In genomic region chr12:69891721-69892120, GRCm38 (mm10) we compare ENCODE assay signal across 7 mouse cellular contexts. TPM values are rescaled to one million over a fixed set of nuclear protein-coding genes. Genes with fewer than 3 reads are reported as not detected.
DNase-seq lines count a peak whose midpoint lies in the region; ATAC-seq lines count a peak whose summit lies in the region.

No protein-coding gene starts in this region.

- DNase-seq in forebrain, embryonic 11.5 days (ENCODE audit: low spot score), result no peak
- no peak for DNase-seq in right cerebral cortex, postnatal 25 days
- no peak for DNase-seq in thymus, postnatal 36 days

- H3K27ac ChIP-seq in forebrain, embryonic 11.5 days (ENCODE audit: low read depth, low read length), result no peak overlapping the region
- 0 out of 2 replicates have a peak overlapping the region, but pooled peaks have one; percentile 93 for H3K27ac ChIP-seq in limb, embryonic 13.5 days
- H3K27ac ChIP-seq in stomach, embryonic 15.5 days, result no peak overlapping the region; the same call in 1 of the 2 replicates

- ATAC-seq in megakaryocyte, adult 5-6 weeks (ENCODE audit: poor library complexity, severe bottlenecking), result no peak
- ATAC-seq in forebrain, embryonic 11.5 days (replicated peaks; ENCODE audit: low FRiP score), result no peak
- no peak for ATAC-seq in limb, embryonic 13.5 days (ENCODE audit: low FRiP score, low read depth)
- ATAC-seq in stomach, embryonic 15.5 days (ENCODE audit: insufficient read depth, low FRiP score, low read depth), result no peak

- H3K4me2 ChIP-seq in forebrain, embryonic 11.5 days (ENCODE audit: low read depth, low read length, severe bottlenecking), result peak overlapping the region; percentile 70
- peak overlapping the region; percentile 76 for H3K4me2 ChIP-seq in limb, embryonic 13.5 days (replicated peaks)
- peak overlapping the region; percentile 65 for H3K4me2 ChIP-seq in stomach, embryonic 15.5 days

- H3K9ac ChIP-seq in forebrain, embryonic 11.5 days (ENCODE audit: low read length), result peak overlapping the region; percentile 93
- H3K9ac ChIP-seq in limb, embryonic 13.5 days, result peak overlapping the region; percentile 96
- H3K9ac ChIP-seq in stomach, embryonic 15.5 days, result peak overlapping the region; percentile 93; the same call in 1 of the 2 replicates

- H3K9me3 ChIP-seq in megakaryocyte, embryonic 14.5 days, result peaks cover under 1% of the 10 kb centered on the region; the same call in 1 of the 2 replicates
- H3K9me3 ChIP-seq in forebrain, embryonic 11.5 days (ENCODE audit: control insufficient read depth, low read length), result no peaks in the 10 kb centered on the region
- H3K9me3 ChIP-seq in limb, embryonic 13.5 days, result no peaks in the 10 kb centered on the region
- no peaks in the 10 kb centered on the region for H3K9me3 ChIP-seq in stomach, embryonic 15.5 days

- H3K4me1 ChIP-seq in megakaryocyte, embryonic 14.5 days, result peaks cover 28% of the 10 kb centered on the region
- H3K4me1 ChIP-seq in forebrain, embryonic 11.5 days (replicated peaks; ENCODE audit: control insufficient read depth, insufficient read depth, low read length), result peaks cover 7% of the 10 kb centered on the region
- H3K4me1 ChIP-seq in limb, embryonic 13.5 days, result peaks cover 51% of the 10 kb centered on the region
- peaks cover 24% of the 10 kb centered on the region for H3K4me1 ChIP-seq in stomach, embryonic 15.5 days

- 47% methylated on average over 3 of the region's 3 CpGs for WGBS in forebrain, embryonic 11.5 days
- 33% methylated on average over 3 of the region's 3 CpGs for WGBS in limb, embryonic 13.5 days
- 42% methylated on average over 3 of the region's 3 CpGs for WGBS in stomach, embryonic 15.5 days

- H3K4me3 ChIP-seq in megakaryocyte, embryonic 14.5 days (replicated peaks), result peak overlapping the region; percentile 95
- H3K4me3 ChIP-seq in forebrain, embryonic 11.5 days (ENCODE audit: low read depth, low read length), result peak overlapping the region; percentile 85
- H3K4me3 ChIP-seq in limb, embryonic 13.5 days, result peak overlapping the region; percentile 89
- peak overlapping the region; percentile 86 for H3K4me3 ChIP-seq in stomach, embryonic 15.5 days (replicated peaks)

- H3K27me3 ChIP-seq in megakaryocyte, embryonic 14.5 days (replicated peaks), result peaks cover 27% of the 10 kb centered on the region
- H3K27me3 ChIP-seq in forebrain, embryonic 11.5 days (ENCODE audit: control insufficient read depth, insufficient read depth, low read length), result no peaks in the 10 kb centered on the region
- no peaks in the 10 kb centered on the region for H3K27me3 ChIP-seq in limb, embryonic 13.5 days
- H3K27me3 ChIP-seq in stomach, embryonic 15.5 days (replicated peaks), result no peaks in the 10 kb centered on the region

- H3K36me3 ChIP-seq in megakaryocyte, embryonic 14.5 days (replicated peaks; ENCODE audit: low read length), result no peaks in the 10 kb centered on the region
- no peaks in the 10 kb centered on the region for H3K36me3 ChIP-seq in forebrain, embryonic 11.5 days (ENCODE audit: control insufficient read depth, insufficient read depth, low read length)
- 0 out of 2 replicates have a peak, but pooled peaks cover 9% of the 10 kb centered on the region for H3K36me3 ChIP-seq in limb, embryonic 13.5 days
- no peaks in the 10 kb centered on the region for H3K36me3 ChIP-seq in stomach, embryonic 15.5 days

RNA-seq across cellular contexts. Expression of gene Atl1, which starts 0.7 kb away (rescaled TPM):
- 0.53 and 0.83 TPM in 2 replicates for polyA plus RNA-seq in megakaryocyte, embryonic 14.5 days (2012; ENCODE audit: insufficient read depth, low replicate concordance)
- total RNA-seq in megakaryocyte, adult 5-6 weeks (2015), result 0.75 and 0.98 TPM in 2 replicates
- total RNA-seq in megakaryocyte, adult 5-6 weeks (2017), result 0.95 and 1.8 TPM in 2 replicates
- polyA plus RNA-seq in forebrain, embryonic 11.5 days (2014; fragmentation: Nextera tagmentation; extraction: Ambion mirVana), result 29.8 and 32.4 TPM in 2 replicates
- 6.1 and 7.1 TPM in 2 replicates for polyA plus RNA-seq in limb, embryonic 13.5 days (2015; fragmentation: Nextera tagmentation; extraction: Ambion mirVana)
- polyA plus RNA-seq in stomach, embryonic 15.5 days (2015; fragmentation: Nextera tagmentation; extraction: Ambion mirVana), result 6.9 and 7.1 TPM in 2 replicates

RNA-seq across cellular contexts. Expression of gene Map4k5, which starts 1.3 kb away (rescaled TPM):
- polyA plus RNA-seq in megakaryocyte, embryonic 14.5 days (2012; ENCODE audit: insufficient read depth, low replicate concordance), result 0.17 and 3.6 TPM in 2 replicates
- 12.4 and 12.9 TPM in 2 replicates for total RNA-seq in megakaryocyte, adult 5-6 weeks (2015)
- 14.1 and 18.2 TPM in 2 replicates for total RNA-seq in megakaryocyte, adult 5-6 weeks (2017)
- 31.4 and 32.7 TPM in 2 replicates for polyA plus RNA-seq in forebrain, embryonic 11.5 days (2014; fragmentation: Nextera tagmentation; extraction: Ambion mirVana)
- polyA plus RNA-seq in limb, embryonic 13.5 days (2015; fragmentation: Nextera tagmentation; extraction: Ambion mirVana), result 40.5 and 41.3 TPM in 2 replicates
- polyA plus RNA-seq in stomach, embryonic 15.5 days (2015; fragmentation: Nextera tagmentation; extraction: Ambion mirVana), result 28.7 and 29.6 TPM in 2 replicates
